Mouse (Mus musculus) thymus, adult 2 months (tissue): Measurements from ENCODE around the gene Pxylp1. TPM values are rescaled to one million over a fixed set of nuclear protein-coding genes. Genes with fewer than 3 reads are reported as not detected.

Experiments used
- DNase-seq: peaks from one replicate; pipeline ENCODE4 v3.0.0; 2021
- H3K27ac ChIP-seq: fragments of 200-500 bp; 2 replicates; pipeline ENCODE4 v1.5.1; 2012; ENCODE audit warnings: low read length, control low read depth; ENCODE audit not compliant: control insufficient read depth, insufficient read depth
- H3K27me3 ChIP-seq: fragments of 200-500 bp; 2 replicates; pipeline ENCODE4 v1.6.1; 2012; ENCODE audit warnings: mild to moderate bottlenecking, low read length, moderate library complexity, mixed read lengths; ENCODE audit not compliant: control insufficient read depth, insufficient read depth
- H3K36me3 ChIP-seq: fragments of 200-500 bp; 2 replicates; pipeline ENCODE4 v1.6.1; 2012; ENCODE audit warnings: mild to moderate bottlenecking, low read length, moderate library complexity; ENCODE audit not compliant: control insufficient read depth, insufficient read depth
- H3K4me1 ChIP-seq: fragments of 200-500 bp; replicated peaks from 2 replicates; pipeline ENCODE4 v1.6.1; 2012; ENCODE audit warnings: low read length; ENCODE audit not compliant: control insufficient read depth, insufficient read depth
- H3K4me3 ChIP-seq: fragments of 200-500 bp; 2 replicates; pipeline ENCODE4 v1.5.1; 2012; ENCODE audit warnings: mild to moderate bottlenecking, low read length, control low read depth, moderate library complexity; ENCODE audit not compliant: control insufficient read depth, insufficient read depth
- CTCF ChIP-seq: fragments of 200-500 bp; IDR thresholded peaks from 2 replicates; pipeline ENCODE4 v1.5.1; 2012; ENCODE audit warnings: mild to moderate bottlenecking, control low read depth, low read length, moderate library complexity, borderline replicate concordance; ENCODE audit not compliant: control insufficient read depth, poor library complexity, insufficient read depth; ENCODE audit errors: extremely low read depth
- POLR2A ChIP-seq: fragments of 200-500 bp; IDR thresholded peaks from 2 replicates; pipeline ENCODE4 v1.6.1; 2012; ENCODE audit warnings: mild to moderate bottlenecking, low read length, control low read depth, moderate library complexity; ENCODE audit not compliant: control insufficient read depth, poor library complexity, insufficient read depth; ENCODE audit errors: extremely low read depth
- WGBS: fragments of 180-500 bp; shearing (Covaris S2); methylation state at CpG from one replicate; pipeline ENCODE4 v1.1.7; 2018; 5-methylcytosine and 5-hydroxymethylcytosine counted together
- polyA plus RNA-seq: library from polyadenylated mRNA; depleted of rRNA; stranded (reverse); fragments of >200 nt; gene quantifications from 2 replicates; pipeline ENCODE4 v1.2.3, GENCODE M21; 2012

Pxylp1 gene
- polyA plus RNA-seq, 1 experiment = 4.4 TPM

DNA sequence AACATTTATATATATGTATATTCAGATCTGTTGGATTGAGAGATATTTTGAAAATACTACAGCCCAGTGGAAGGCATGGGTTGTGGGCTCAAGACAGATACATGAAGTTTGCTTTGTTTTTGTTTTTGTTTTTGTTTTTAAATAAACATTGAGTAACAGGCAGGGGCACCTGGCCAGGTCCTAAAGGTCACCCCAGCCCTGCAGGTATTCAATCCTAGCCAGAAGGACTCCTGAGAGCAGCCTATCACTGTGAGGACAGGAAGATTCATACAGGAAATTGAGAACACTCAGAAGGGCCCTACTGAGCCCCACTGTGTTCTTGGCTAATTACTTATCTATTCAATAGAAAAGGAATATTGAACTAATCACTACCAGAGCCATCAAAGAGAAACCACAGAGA, 5.0 kb downstream of the Pxylp1 start:
- H3K36me3 ChIP-seq = no peaks in the 10 kb centered on the region
- H3K27ac ChIP-seq = no peak overlapping the region
- no peak overlapping the region for H3K4me3 ChIP-seq
- H3K27me3 ChIP-seq = no peaks in the 10 kb centered on the region
- TF ChIP-seq CTCF = no peak
- no peak for TF ChIP-seq POLR2A
- DNase-seq = no peak
- H3K4me1 ChIP-seq = peaks cover 17% of the 10 kb centered on the region

DNA sequence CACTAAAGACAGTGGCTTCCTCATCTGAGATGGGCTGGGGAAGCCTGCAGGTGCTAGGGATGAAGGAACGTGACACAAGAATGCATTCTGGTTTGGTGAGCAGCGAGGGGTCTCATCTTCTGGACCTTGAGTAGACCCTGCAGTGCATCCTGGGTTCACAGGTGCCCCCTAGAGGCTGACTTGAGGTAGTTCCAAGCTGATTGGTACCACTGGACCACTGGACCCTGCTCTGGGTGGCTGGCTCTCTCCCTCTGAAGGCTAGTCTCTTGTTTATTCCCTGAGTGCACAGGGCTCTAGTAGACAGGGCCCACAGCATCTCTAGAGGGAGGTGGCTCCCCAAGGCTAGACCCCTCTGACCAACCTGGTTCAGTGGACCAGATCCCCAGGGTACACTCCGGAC, 6.7 kb downstream of the Pxylp1 start:
- WGBS = 83% methylated on average over 3 of the region's 3 CpGs
- no peaks in the 10 kb centered on the region for H3K36me3 ChIP-seq
- TF ChIP-seq CTCF = peak; percentile 65; the same call in 1 of the 2 replicates
- no peak for TF ChIP-seq POLR2A
- no peak overlapping the region for H3K4me3 ChIP-seq
- peak; percentile 34 for DNase-seq
- H3K4me1 ChIP-seq = peaks cover 17% of the 10 kb centered on the region
- H3K27ac ChIP-seq = no peak overlapping the region
- no peaks in the 10 kb centered on the region for H3K27me3 ChIP-seq

DNA sequence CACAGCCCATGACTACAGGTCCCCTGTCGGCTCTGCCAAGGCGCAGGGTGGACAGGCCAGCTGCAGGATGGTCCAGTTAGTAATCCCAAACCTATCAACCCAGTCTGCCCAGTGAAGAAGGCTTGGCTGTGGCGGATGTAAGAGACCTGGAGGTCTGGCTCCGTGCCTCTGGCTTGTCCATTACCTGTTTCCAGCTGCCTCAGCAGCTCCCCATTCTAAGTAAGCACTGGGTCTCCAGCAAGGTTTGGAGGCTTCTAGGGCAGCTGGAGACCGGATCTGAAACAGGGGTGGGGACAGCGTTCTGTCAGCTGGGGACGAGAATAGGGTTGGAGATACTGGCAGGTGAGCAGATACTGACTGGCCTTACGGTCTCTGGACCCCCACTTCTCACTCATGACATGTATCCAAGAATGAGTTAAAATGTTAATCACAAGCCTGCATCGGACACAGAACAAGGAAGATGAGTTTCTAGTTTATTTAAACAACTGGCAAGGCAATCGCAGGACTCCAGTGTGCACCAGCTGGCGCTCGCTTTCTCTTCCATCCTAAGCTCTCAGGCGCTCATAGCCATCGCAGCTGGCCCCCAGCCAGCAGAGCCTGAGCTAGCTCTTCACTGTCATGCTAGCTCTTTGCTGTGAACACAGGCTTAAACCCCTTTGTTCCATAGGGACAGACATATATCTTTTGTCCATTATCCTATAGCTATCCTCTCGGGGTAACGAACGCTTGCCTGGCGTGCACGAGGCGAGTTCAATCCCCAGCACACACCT, 9.8 kb downstream of the Pxylp1 start:
- Histone ChIP-seq H3K27ac (no peak overlapping the region), H3K27me3 (no peaks in the 10 kb centered on the region), H3K4me1 (no peaks in the 10 kb centered on the region), H3K36me3 (no peaks in the 10 kb centered on the region), H3K4me3 (no peak overlapping the region)
- no peak for TF ChIP-seq CTCF
- TF ChIP-seq POLR2A = no peak
- WGBS = 97% methylated on average over 20 of the region's 20 CpGs
- DNase-seq = no peak

DNA sequence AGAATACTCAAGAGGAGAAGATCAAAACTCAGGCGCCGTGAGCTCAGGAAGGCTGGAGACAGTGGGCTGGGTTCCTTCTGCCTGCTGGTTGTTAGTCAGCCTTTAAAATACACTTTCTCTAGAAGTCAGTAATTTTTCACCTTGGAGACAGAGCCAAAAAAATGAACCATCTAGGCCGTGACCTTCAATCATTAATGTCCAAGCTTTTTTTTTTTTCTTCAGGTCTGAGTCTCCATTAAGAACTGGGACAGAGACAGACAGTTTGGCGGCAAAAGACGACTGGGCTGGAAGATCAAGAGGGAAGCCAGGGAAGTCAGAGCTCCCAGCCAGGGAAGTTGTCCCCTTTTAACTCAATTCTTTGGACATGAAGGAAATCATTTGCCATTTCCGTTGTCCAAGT, 10.6 kb downstream of the Pxylp1 start:
- Histone ChIP-seq H3K27ac (no peak overlapping the region), H3K36me3 (no peaks in the 10 kb centered on the region), H3K27me3 (no peaks in the 10 kb centered on the region), H3K4me1 (no peaks in the 10 kb centered on the region), H3K4me3 (no peak overlapping the region)
- DNase-seq = no peak
- TF ChIP-seq POLR2A = no peak
- TF ChIP-seq CTCF = no peak
- WGBS = 95% methylated on average over 6 of the region's 6 CpGs

DNA sequence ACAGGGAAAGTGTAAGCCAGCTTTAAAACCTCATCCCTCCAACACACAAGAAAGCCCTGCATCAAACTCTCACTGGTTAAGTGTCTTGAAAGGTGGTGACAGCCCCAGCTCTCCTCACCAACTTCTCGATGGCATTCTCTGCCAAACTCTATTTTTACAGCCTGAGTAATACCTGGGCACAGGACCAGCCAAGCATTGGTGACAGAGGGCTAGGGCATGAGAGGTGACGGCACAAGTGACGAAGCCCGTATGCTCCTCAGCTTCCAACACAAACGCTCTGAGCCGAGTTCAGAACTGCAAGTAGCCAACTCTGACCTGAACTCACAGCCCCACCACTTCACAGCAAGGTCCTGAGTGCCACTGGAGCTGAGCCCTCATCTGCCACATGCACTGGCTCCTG, 13.4 kb downstream of the Pxylp1 start:
- Histone ChIP-seq H3K4me3 (no peak overlapping the region), H3K27me3 (no peaks in the 10 kb centered on the region), H3K4me1 (no peaks in the 10 kb centered on the region), H3K27ac (no peak overlapping the region), H3K36me3 (no peaks in the 10 kb centered on the region)
- 95% methylated on average over 6 of the region's 6 CpGs for WGBS
- no peak for TF ChIP-seq POLR2A
- no peak for TF ChIP-seq CTCF
- no peak for DNase-seq

DNA sequence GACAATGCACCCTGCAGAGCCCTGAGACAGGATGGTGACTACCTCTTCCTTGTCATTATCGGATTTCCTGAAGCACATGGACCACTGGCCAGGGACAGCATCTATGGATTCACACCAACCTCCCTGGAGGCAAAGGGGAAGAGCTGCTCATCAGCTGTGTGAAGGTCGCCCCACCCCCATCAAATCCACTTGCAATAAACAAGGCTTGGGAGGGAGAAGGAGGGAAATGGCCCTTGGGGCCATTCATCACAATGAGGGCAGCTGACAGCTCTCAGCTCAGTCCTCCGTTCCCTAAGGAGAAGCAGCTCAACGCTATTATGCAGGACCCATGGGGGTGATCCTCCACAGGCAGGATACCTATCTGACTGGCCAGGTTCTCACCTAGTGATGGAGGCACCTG, 14.0 kb downstream of the Pxylp1 start:
- no peaks in the 10 kb centered on the region for H3K27me3 ChIP-seq
- H3K36me3 ChIP-seq = no peaks in the 10 kb centered on the region
- no peak for DNase-seq
- H3K4me1 ChIP-seq = no peaks in the 10 kb centered on the region
- H3K4me3 ChIP-seq = no peak overlapping the region
- WGBS = 93% methylated on average over 4 of the region's 4 CpGs
- TF ChIP-seq CTCF (no peak), POLR2A (no peak)
- H3K27ac ChIP-seq = no peak overlapping the region
